ENCODE assay signal across 15 mouse cellular contexts in genomic region chr6:88397985-88398384, GRCm38 (mm10). TPM values are rescaled to one million over a fixed set of nuclear protein-coding genes. Genes with fewer than 3 reads are reported as not detected.
DNase-seq lines count a peak whose midpoint lies in the region; ATAC-seq and TF ChIP-seq lines count a peak whose summit lies in the region.
"Had no signal": no experiment of that assay in that cellular context is flagged by ENCODE, and none has a peak within 500 bp of the region (broad histone marks: within the 10 kb centered on the region; RNA-seq: fewer than 3 reads in every experiment).

No protein-coding gene starts in this region.

- H3K4me1 ChIP-seq in forebrain, postnatal 0 days (ENCODE audit: insufficient read depth), result no peaks in the 10 kb centered on the region
- peaks cover 13% of the 10 kb centered on the region for H3K4me1 ChIP-seq in forebrain, embryonic 12.5 days
- H3K4me1 ChIP-seq in lung, embryonic 14.5 days (ENCODE audit: insufficient read depth), result 0 out of 2 replicates have a peak, but pooled peaks cover 3% of the 10 kb centered on the region
- H3K4me1 ChIP-seq: kidney, embryonic 15.5 days had no signal

- TF ChIP-seq CTCF in forebrain, postnatal 0 days (IDR thresholded peaks at IDR 0.05; ENCODE audit: low read depth), result peak; percentile 5; the same call in 1 of the 2 replicates
- TF ChIP-seq CTCF in lung, embryonic 14.5 days (IDR thresholded peaks at IDR 0.05; ENCODE audit: low read depth), result peak; percentile 38

- H3K4me2 ChIP-seq in forebrain, postnatal 0 days (ENCODE audit: low read depth), result no peak overlapping the region
- H3K4me2 ChIP-seq in forebrain, embryonic 12.5 days, result no peak overlapping the region
- H3K4me2 ChIP-seq in lung, embryonic 14.5 days, result no peak overlapping the region
- H3K4me2 ChIP-seq: kidney, embryonic 15.5 days had no signal

- H3K27me3 ChIP-seq in forebrain, postnatal 0 days (ENCODE audit: insufficient read depth, low read length), result no peaks in the 10 kb centered on the region
- H3K27me3 ChIP-seq in forebrain, embryonic 12.5 days, result no peaks in the 10 kb centered on the region
- H3K27me3 ChIP-seq in lung, embryonic 14.5 days (ENCODE audit: insufficient read depth, low read length), result no peaks in the 10 kb centered on the region
- H3K27me3 ChIP-seq: kidney, embryonic 15.5 days had no signal

- 80% methylated on average over 2 of the region's 2 CpGs for WGBS in forebrain, postnatal 0 days
- WGBS in forebrain, embryonic 12.5 days, result 75% methylated on average over 2 of the region's 2 CpGs
- whole genome bisulfite sequencing in lung, embryonic 14.5 days, result 61% methylated on average over 2 of the region's 2 CpGs

- H3K4me3 ChIP-seq in forebrain, postnatal 0 days (ENCODE audit: low read depth, low read length), result no peak overlapping the region
- H3K4me3 ChIP-seq in forebrain, embryonic 12.5 days (replicated peaks), result no peak overlapping the region
- no peak overlapping the region for H3K4me3 ChIP-seq in lung, embryonic 14.5 days (ENCODE audit: low read depth, low read length)
- H3K4me3 ChIP-seq: kidney, embryonic 15.5 days; megakaryocyte, embryonic 14.5 days had no signal

- no peaks in the 10 kb centered on the region for H3K9me3 ChIP-seq in forebrain, postnatal 0 days (ENCODE audit: low read length)
- no peaks in the 10 kb centered on the region for H3K9me3 ChIP-seq in forebrain, embryonic 12.5 days
- H3K9me3 ChIP-seq in lung, embryonic 14.5 days (ENCODE audit: low read depth, low read length), result no peaks in the 10 kb centered on the region
- H3K9me3 ChIP-seq: kidney, embryonic 15.5 days had no signal

- DNase-seq in forebrain, postnatal 0 days, result no peak
- no peak for DNase-seq in lung, embryonic 14.5 days
- DNase-seq in lung, postnatal 4 days, result no peak
- DNase-seq in ES-CJ7 (ENCODE audit: low read depth, low spot score), result peak; percentile 25
- peak; percentile 6 for DNase-seq in c-Kit-positive CD71-positive TER-119-positive erythroid progenitor cells, embryonic 14.5 days (ENCODE audit: low spot score)
- DNase-seq in cerebellum, adult 9-11 months, result no peak
- no peak for DNase-seq in ovary, postnatal 14 days (ENCODE audit: low spot score)
- DNase-seq: cerebellum, adult 11-12 months; gastrocnemius, postnatal 36 days; right cerebral cortex, adult 18-20 months; spleen, adult 18-20 months had no signal

- H3K9ac ChIP-seq in forebrain, postnatal 0 days, result no peak overlapping the region
- no peak overlapping the region for H3K9ac ChIP-seq in forebrain, embryonic 12.5 days
- H3K9ac ChIP-seq in lung, embryonic 14.5 days, result no peak overlapping the region
- H3K9ac ChIP-seq: kidney, embryonic 15.5 days had no signal

- no peak overlapping the region for H3K27ac ChIP-seq in forebrain, postnatal 0 days (ENCODE audit: low read depth, low read length)
- H3K27ac ChIP-seq in forebrain, embryonic 12.5 days, result no peak overlapping the region
- no peak overlapping the region for H3K27ac ChIP-seq in lung, embryonic 14.5 days (ENCODE audit: low read depth)
- H3K27ac ChIP-seq: kidney, embryonic 15.5 days had no signal

- ATAC-seq in forebrain, postnatal 0 days, result no peak
- ATAC-seq in forebrain, embryonic 12.5 days (ENCODE audit: low FRiP score), result no peak
- ATAC-seq in lung, embryonic 14.5 days (ENCODE audit: insufficient read depth), result no peak
- ATAC-seq: inflammation-experienced regulatory T-cells, adult 6 months had no signal

- no peaks in the 10 kb centered on the region for H3K36me3 ChIP-seq in forebrain, postnatal 0 days (ENCODE audit: insufficient read depth)
- no peaks in the 10 kb centered on the region for H3K36me3 ChIP-seq in forebrain, embryonic 12.5 days (replicated peaks)
- H3K36me3 ChIP-seq in lung, embryonic 14.5 days (ENCODE audit: insufficient read depth), result no peaks in the 10 kb centered on the region
- H3K36me3 ChIP-seq: kidney, embryonic 15.5 days had no signal

RNA-seq across cellular contexts. Expression of gene Eefsec, which starts 48.4 kb away (rescaled TPM):
- 20.1 and 22.9 TPM in 2 replicates for total RNA-seq in forebrain, postnatal 0 days (2014; rRNA removed)
- polyA plus RNA-seq in forebrain, postnatal 0 days (2015; fragmentation: Nextera tagmentation; extraction: Ambion mirVana), result 26.1 and 28.4 TPM in 2 replicates
- 33.7 and 34.7 TPM in 2 replicates for polyA plus RNA-seq in forebrain, embryonic 12.5 days (2016; fragmentation: Nextera tagmentation; extraction: Ambion mirVana)
- polyA plus RNA-seq in lung, embryonic 14.5 days (2014; fragmentation: Nextera tagmentation; extraction: Ambion mirVana), result 44.6 and 48.2 TPM in 2 replicates

Comparison
In these comparisons a context has a peak if more than half of its experiments do, and no peak if none do; other contexts are left out.
1. DNase-seq: peak in ES-CJ7 (single experiment) and c-Kit-positive CD71-positive TER-119-positive erythroid progenitor cells, embryonic 14.5 days (single experiment); none in forebrain, postnatal 0 days (single experiment), lung, embryonic 14.5 days (single experiment), lung, postnatal 4 days (0 of 2), cerebellum, adult 9-11 months (single experiment) and ovary, postnatal 14 days (single experiment).